In the genomic region with DNA sequence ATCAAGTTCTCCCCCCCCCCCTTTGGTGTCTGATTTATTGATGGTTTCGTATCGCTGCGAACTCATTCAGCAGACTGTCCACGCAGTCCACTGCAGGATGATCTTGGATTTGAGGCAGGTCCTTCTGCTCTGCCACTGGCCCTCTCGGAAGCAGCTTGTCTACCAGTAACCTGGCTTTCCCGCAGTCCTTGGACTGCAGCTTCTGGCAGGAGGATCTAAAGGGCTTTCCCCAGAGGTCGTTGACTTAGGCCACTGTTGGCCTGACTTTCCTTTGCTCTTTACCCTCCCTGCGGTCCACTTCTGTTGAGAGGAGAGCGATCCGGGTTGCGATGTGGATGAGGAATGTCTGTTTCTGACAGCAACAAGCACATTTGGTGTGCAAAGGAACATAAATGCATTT, we compare ENCODE assay signal across 13 mouse cellular contexts. TPM values are rescaled to one million over a fixed set of nuclear protein-coding genes. Genes with fewer than 3 reads are reported as not detected.
DNase-seq lines count a peak whose midpoint lies in the region; ATAC-seq and TF ChIP-seq lines count a peak whose summit lies in the region.
"Had no signal": no experiment of that assay in that cellular context is flagged by ENCODE, and none has a peak within 500 bp of the region (broad histone marks: within the 10 kb centered on the region; RNA-seq: fewer than 3 reads in every experiment).

No protein-coding gene starts in this region.

- no peak overlapping the region for H3K27ac ChIP-seq in midbrain, embryonic 11.5 days (ENCODE audit: low read depth, low read length)
- H3K27ac ChIP-seq in midbrain, embryonic 14.5 days (replicated peaks; ENCODE audit: low read depth, low read length), result no peak overlapping the region
- peak overlapping the region; percentile 53 for H3K27ac ChIP-seq in kidney, adult 2 months (ENCODE audit: insufficient read depth, low read depth, low read length)
- H3K27ac ChIP-seq in limb, embryonic 10.5 days, result no peak overlapping the region
- H3K27ac ChIP-seq: embryonic facial prominence, embryonic 15.5 days; forebrain, embryonic 15.5 days had no signal

- no peaks in the 10 kb centered on the region for H3K9me3 ChIP-seq in midbrain, embryonic 11.5 days (ENCODE audit: control insufficient read depth, low read length)
- no peaks in the 10 kb centered on the region for H3K9me3 ChIP-seq in midbrain, embryonic 14.5 days (ENCODE audit: control insufficient read depth, low read length)
- H3K9me3 ChIP-seq in limb, embryonic 10.5 days (replicated peaks), result no peaks in the 10 kb centered on the region
- H3K9me3 ChIP-seq: embryonic facial prominence, embryonic 15.5 days; forebrain, embryonic 15.5 days had no signal

- no peak overlapping the region for H3K4me3 ChIP-seq in midbrain, embryonic 11.5 days (ENCODE audit: low read depth, low read length)
- no peak overlapping the region for H3K4me3 ChIP-seq in midbrain, embryonic 14.5 days (replicated peaks; ENCODE audit: low read depth, low read length)
- H3K4me3 ChIP-seq in kidney, adult 2 months (ENCODE audit: insufficient read depth, low read depth, low read length), result no peak overlapping the region
- H3K4me3 ChIP-seq in limb, embryonic 10.5 days, result no peak overlapping the region
- H3K4me3 ChIP-seq: embryonic facial prominence, embryonic 15.5 days; forebrain, embryonic 15.5 days had no signal

- no peaks in the 10 kb centered on the region for H3K36me3 ChIP-seq in midbrain, embryonic 11.5 days (ENCODE audit: control insufficient read depth, insufficient read depth, low read length)
- H3K36me3 ChIP-seq in midbrain, embryonic 14.5 days (ENCODE audit: control insufficient read depth, insufficient read depth, low read length), result no peaks in the 10 kb centered on the region
- no peaks in the 10 kb centered on the region for H3K36me3 ChIP-seq in kidney, adult 2 months (ENCODE audit: control insufficient read depth, insufficient read depth, low read length)
- H3K36me3 ChIP-seq in limb, embryonic 10.5 days, result no peaks in the 10 kb centered on the region
- H3K36me3 ChIP-seq: embryonic facial prominence, embryonic 15.5 days; forebrain, embryonic 15.5 days had no signal

- TF ChIP-seq POLR2A in kidney, adult 2 months (IDR thresholded peaks at IDR 0.05; ENCODE audit: low read depth, low read length), result no peak

- peak; percentile 35 for DNase-seq in midbrain, embryonic 11.5 days (ENCODE audit: low spot score, missing footprints)
- no peak for DNase-seq in midbrain, embryonic 14.5 days
- peak; percentile 86 for DNase-seq in kidney, adult 2 months
- peak; percentile 10 for DNase-seq in liver
- no peak for DNase-seq in right cerebral cortex, postnatal 25 days
- DNase-seq in limb, embryonic 10.5 days (ENCODE audit: low spot score), result no peak
- DNase-seq in ovary, postnatal 36 days (ENCODE audit: low spot score), result no peak
- DNase-seq: gastrocnemius, postnatal 14 days; lung, postnatal 4 days; retina, postnatal 1 day; thymus, postnatal 4 days had no signal

- ATAC-seq in midbrain, embryonic 11.5 days (ENCODE audit: low FRiP score), result no peak
- ATAC-seq in midbrain, embryonic 14.5 days (ENCODE audit: low FRiP score, low TSS enrichment), result no peak
- ATAC-seq: forebrain, embryonic 15.5 days had no signal

- H3K27me3 ChIP-seq in midbrain, embryonic 11.5 days (ENCODE audit: control insufficient read depth, insufficient read depth, low read length), result no peaks in the 10 kb centered on the region
- no peaks in the 10 kb centered on the region for H3K27me3 ChIP-seq in midbrain, embryonic 14.5 days (ENCODE audit: control insufficient read depth, insufficient read depth, low read length)
- H3K27me3 ChIP-seq in kidney, adult 2 months (replicated peaks; ENCODE audit: control insufficient read depth, insufficient read depth, low read length), result no peaks in the 10 kb centered on the region
- H3K27me3 ChIP-seq in limb, embryonic 10.5 days (ENCODE audit: low read depth, poor library complexity, severe bottlenecking), result no peaks in the 10 kb centered on the region
- H3K27me3 ChIP-seq: embryonic facial prominence, embryonic 15.5 days; forebrain, embryonic 15.5 days had no signal

- WGBS in midbrain, embryonic 11.5 days, result 73% methylated on average over 11 of the region's 11 CpGs
- WGBS in midbrain, embryonic 14.5 days, result 77% methylated on average over 11 of the region's 11 CpGs
- WGBS in kidney, adult 2 months, result 24% methylated on average over 11 of the region's 11 CpGs
- WGBS in limb, embryonic 10.5 days, result 70% methylated on average over 11 of the region's 11 CpGs

- no peaks in the 10 kb centered on the region for H3K4me1 ChIP-seq in midbrain, embryonic 11.5 days (ENCODE audit: control insufficient read depth, insufficient read depth, low read length)
- no peaks in the 10 kb centered on the region for H3K4me1 ChIP-seq in midbrain, embryonic 14.5 days (ENCODE audit: control insufficient read depth, insufficient read depth, low read length)
- H3K4me1 ChIP-seq in kidney, adult 2 months (ENCODE audit: control insufficient read depth, insufficient read depth, low read length), result peaks cover 5% of the 10 kb centered on the region; the same call in 1 of the 2 replicates
- peaks cover 4% of the 10 kb centered on the region for H3K4me1 ChIP-seq in limb, embryonic 10.5 days
- H3K4me1 ChIP-seq: embryonic facial prominence, embryonic 15.5 days had no signal

- no peak overlapping the region for H3K9ac ChIP-seq in midbrain, embryonic 11.5 days (ENCODE audit: low read length)
- no peak overlapping the region for H3K9ac ChIP-seq in midbrain, embryonic 14.5 days (replicated peaks; ENCODE audit: low read length)
- H3K9ac ChIP-seq: embryonic facial prominence, embryonic 15.5 days; forebrain, embryonic 15.5 days had no signal

- TF ChIP-seq CTCF in kidney, adult 2 months (conservative IDR thresholded peaks at IDR 0.05; ENCODE audit: insufficient read depth, insufficient read length, low read depth, low read length), result no peak

- H3K4me2 ChIP-seq in midbrain, embryonic 11.5 days, result no peak overlapping the region
- H3K4me2 ChIP-seq in midbrain, embryonic 14.5 days (ENCODE audit: low read length), result no peak overlapping the region
- H3K4me2 ChIP-seq: embryonic facial prominence, embryonic 15.5 days; forebrain, embryonic 15.5 days had no signal

RNA-seq across cellular contexts. Expression of gene Dck, which starts 31.8 kb away (rescaled TPM):
- polyA plus RNA-seq in midbrain, embryonic 11.5 days (2014; fragmentation: Nextera tagmentation; extraction: Ambion mirVana), result 143 and 150 TPM in 2 replicates
- 51.0 and 67.5 TPM in 2 replicates for polyA plus RNA-seq in midbrain, embryonic 14.5 days (2014; fragmentation: Nextera tagmentation; extraction: Ambion mirVana)
- polyA plus RNA-seq in kidney, adult 2 months (2012; rRNA removed), result 1.4 and 2.0 TPM in 2 replicates
- 76.8 and 88.2 TPM in 2 replicates for polyA plus RNA-seq in limb, embryonic 10.5 days (2016; fragmentation: Nextera tagmentation; extraction: Ambion mirVana)

Comparison
In these comparisons a context has a peak if more than half of its experiments do, and no peak if none do; other contexts are left out.
1. DNase-seq: peak in midbrain, embryonic 11.5 days (single experiment), kidney, adult 2 months (single experiment) and liver (single experiment); none in midbrain, embryonic 14.5 days (single experiment), right cerebral cortex, postnatal 25 days (single experiment), limb, embryonic 10.5 days (single experiment) and ovary, postnatal 36 days (single experiment).
2. RNA of gene Dck, which starts 31.8 kb away (polyA plus RNA-seq): 143 to 150 TPM in midbrain, embryonic 11.5 days, 76.8 to 88.2 TPM in limb, embryonic 10.5 days and 51.0 to 67.5 TPM in midbrain, embryonic 14.5 days; 1.4 to 2.0 TPM in kidney, adult 2 months; every median in the first group is over 10 times any median in the second.